Mouse (Mus musculus) urinary bladder, adult 2 months (tissue): ENCODE results near the gene Olfr959. TPM values are rescaled to one million over a fixed set of nuclear protein-coding genes. Genes with fewer than 3 reads are reported as not detected.

ENCODE experiments used
- DNase-seq: peaks from one replicate; pipeline ENCODE4 v3.0.0; 2022; ENCODE audit warnings: low spot score
- polyA plus RNA-seq: library from polyadenylated mRNA; depleted of rRNA; stranded (reverse); fragments of >200 nt; gene quantifications from 2 replicates; pipeline ENCODE4 v1.2.3, GENCODE M21; 2012; rRNA removed

The Olfr959 gene
- not detected in 2 replicates for polyA plus RNA-seq

DNA sequence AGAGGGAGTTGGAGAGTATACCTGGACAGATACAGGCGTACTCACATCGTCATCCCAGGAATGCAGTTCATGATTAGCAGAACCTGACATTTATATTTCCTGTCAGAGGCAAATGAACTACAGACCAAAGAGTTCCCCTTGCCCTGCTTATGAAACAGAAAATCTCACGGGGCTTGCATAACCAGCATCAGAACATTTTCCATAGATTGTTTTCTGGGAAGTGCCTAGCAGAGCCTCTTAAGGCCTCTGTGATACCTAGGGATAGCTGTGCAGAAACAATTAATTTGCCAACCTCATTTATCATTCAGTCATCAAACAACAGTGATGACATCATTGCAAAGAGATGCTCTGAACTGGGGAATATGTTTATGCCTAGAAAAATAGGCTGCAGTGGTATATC lies at the start of gene Olfr959:
Gene Olfr959, minus strand, starts transcription at position 101 of the 400 bp plus-strand sequence.
- DNase-seq, result no peak

DNA sequence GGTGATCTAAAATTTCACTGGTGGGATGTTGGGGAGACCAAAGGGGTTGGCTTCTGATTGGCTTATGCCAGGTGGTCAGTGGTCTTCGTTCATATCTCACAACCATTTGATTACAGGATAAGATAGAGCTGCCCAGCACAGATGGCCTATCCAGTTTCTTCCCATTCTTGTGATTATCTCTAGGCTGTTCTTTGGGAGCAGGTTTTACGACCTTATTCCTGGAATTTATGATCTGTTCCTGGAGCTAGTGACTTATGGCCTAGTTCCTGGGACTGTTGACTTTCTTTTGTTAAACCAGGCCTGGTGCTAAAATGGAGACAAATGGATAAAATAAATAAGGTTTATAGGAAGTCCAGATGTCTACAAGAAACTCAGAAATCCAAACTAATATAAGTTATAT lies 49.3 kb upstream of the Olfr959 start:
- DNase-seq, result no peak

DNA sequence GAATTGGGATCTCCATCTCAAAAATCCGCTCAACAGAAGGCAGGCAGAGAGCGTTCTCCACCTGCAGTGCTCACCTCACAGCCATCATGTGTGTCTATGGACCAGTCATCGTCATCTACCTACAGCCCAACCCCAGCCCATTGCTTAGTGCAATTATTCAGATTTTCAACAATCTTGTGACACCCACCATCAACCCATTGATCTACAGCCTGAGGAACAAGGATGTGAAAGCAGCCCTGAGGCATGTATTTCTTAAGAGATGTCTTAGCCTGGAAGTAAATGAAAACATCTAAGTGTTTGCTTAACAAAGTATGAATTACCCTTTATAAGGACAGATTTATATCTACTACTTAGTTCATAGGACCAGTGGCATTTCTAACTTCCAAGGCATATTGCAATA lies 48.4 kb upstream of the Olfr959 start:
- DNase-seq, result no peak

DNA sequence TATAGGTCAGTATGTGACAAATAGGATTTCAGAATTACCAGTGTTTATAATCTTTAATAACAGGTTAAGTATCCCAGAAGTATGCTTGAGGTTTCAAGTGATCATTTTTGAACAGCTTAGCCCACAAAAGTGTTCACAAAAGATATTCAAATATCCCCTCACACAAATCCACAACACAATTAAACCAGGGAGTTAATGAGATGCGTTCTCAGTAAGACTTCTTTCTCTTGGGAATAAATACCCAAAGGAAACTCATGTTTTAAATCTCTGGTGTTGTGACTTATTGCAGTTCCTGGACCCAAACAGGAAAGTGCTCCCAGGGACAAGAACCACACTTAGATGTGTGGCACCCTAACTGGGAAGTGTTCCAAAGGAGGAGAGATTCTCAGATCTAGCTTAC lies 45.7 kb upstream of the Olfr959 start, which contains the start of gene Olfr960:
Gene Olfr960, plus strand, starts transcription at position 301 of the 400 bp plus-strand sequence.
- no peak for DNase-seq

DNA sequence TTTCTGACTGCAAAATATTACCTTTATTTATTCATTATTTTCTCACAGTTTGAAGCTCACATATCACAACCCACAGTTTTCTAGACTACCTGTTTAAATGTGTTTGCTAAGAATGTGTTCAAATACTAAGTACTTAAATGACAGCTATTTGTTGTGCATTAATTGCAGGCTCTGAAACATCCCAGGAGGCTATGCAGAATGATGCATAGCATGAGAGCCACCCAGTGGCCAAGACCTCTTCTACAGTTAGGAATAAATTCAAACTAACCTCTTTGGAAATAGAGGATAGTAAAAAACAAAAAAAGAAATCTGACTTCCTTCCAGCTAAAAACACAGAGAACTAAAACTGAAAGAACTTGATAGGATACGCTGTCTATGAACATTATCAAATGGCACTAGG lies 36.6 kb upstream of the Olfr959 start:
- no peak for DNase-seq

DNA sequence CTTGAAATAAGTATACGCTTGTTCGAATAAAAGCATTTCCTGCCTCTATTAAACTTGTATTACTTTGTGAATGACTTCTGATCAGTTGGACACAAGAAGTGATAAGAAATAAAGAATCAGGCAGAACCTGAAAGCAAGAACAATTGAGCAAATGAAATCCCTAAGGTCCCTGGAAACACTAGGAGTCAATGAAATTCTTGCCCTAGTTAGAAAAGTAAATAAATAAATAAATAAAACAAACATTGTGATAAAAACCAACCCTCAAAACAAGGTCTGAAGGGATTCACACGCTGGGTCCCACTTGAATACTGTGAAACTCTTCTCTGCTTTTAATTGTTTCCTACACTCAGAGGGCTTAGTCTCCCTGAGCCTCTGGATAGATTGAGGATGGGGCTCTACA lies 35.0 kb upstream of the Olfr959 start, which contains the start of gene Olfr148:
Gene Olfr148, plus strand, starts transcription at position 301 of the 400 bp plus-strand sequence.
- no peak for DNase-seq

DNA sequence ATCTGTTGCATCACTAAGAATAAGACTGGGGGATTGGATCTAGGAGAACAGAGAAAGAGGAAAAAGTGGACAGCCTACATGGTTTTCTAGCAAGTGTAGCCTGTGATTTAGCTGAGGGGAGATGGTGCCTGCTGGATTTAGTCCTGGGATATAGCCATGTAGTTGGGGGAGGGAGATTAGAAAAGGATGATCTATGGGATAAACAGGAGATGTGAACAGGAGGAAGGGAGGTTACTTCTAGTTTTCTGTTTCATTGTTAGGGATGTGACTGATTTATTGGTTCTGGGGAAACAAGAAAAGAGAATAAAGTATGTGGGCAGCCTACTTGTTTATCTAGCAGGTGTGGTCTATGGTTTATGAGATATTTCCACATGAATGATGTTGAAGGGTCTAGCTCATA lies 33.1 kb upstream of the Olfr959 start:
- no peak for DNase-seq

DNA sequence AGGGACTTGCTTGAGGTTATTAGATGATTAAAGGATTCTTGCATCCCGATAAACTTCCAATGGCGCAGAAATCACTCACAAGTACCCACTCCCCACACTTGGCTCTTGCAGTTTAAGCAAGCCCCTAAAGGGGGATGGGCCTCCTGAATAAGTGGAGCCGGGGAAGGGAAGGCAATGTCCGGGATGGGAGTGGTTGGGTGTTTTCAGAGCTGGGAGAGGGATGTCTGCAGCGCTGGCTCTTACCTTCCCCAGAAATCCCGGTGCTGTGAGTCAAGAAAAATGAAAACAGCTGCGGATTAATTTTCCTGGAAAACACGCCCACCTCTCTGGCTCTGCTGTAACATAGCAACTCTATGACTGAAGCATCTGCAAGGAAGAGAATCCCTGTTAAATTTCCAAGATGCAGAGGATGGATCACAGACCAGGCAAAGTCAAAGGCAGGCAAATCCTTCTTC lies 28.7 kb upstream of the Olfr959 start, which contains the start of gene AW551984:
Gene AW551984, minus strand, starts transcription at position 405 of the 455 bp plus-strand sequence.
- no peak for DNase-seq

DNA sequence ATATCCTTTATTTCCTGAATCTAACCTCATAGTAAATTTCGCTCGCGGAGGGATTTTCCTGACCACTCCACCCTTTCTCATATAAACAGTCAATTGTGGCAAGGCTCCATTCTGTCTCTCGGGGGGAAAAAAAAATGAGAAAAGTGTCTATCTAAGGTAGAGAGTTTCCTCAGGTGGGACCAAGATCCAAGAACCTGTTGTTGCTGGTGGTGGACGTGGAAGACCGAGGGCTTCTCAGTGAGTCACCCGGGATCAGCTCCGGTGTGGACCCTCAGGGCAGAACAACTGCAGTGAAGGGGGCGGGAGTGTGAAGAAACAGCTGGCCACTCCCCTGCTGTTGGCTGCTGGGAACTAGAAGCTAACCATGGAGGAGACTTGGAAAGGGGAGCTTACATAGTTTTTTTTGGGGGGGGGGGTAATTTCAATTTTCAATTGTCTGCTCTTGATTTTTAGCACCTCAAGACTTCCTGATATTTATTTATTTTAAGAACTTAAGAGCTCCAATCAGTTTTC lies 28.0 kb upstream of the Olfr959 start:
- DNase-seq, result no peak

DNA sequence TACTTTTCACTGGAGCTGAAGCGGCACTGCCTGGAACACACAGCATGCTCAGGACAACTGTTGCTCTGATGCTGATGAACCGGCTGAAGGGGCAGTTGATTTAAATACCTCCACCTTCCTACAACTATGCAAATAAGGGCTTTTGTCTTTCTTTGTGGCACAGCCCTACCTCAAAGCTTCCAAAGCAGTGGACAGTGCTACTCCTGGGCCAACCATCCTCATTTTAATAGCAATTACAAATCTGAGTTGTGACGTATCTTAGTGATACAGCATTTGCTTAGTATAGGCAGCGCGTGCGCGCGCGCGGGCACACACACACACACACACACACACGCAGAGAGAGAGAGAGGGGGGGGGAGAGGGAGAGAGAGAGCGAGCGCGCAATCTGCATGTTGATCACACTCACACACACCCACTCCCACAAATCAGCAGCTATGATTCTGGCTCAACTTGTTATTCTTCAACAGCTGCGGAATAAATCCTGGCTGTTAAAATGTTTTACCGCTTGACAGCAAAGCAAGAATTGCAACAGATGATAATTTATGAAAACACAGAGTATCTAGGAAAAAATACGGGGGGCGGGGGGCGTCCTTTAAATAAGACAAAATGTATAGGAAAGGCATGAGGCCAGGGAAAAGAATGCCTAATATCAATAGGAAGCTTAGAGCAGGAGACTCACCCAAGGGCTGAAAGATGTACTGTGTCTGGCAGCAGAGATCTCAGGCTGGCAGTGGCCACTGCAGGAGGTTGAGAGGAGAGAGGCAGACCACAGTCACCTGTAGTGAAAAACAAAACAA lies 27.4 kb upstream of the Olfr959 start:
- DNase-seq, result no peak

DNA sequence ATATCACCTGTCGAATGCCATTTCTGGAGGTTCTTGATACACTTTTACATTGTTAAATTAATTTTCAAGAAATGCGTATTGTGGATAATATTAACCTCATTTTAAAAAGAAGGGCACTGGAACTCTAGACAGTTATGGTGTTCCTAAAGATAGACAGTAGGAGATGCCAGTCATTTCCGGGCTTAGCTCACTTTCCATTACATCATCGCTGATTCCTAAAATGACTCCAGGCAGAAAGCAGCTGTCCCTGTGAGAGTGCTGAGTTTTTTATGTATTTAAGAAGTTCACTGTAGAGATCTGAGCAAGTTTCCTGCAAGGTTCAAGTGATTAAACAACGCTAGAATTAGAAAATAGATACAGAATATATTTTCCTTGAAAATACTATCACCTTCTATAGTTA lies 1.7 kb upstream of the Olfr959 start:
- DNase-seq, result no peak

DNA sequence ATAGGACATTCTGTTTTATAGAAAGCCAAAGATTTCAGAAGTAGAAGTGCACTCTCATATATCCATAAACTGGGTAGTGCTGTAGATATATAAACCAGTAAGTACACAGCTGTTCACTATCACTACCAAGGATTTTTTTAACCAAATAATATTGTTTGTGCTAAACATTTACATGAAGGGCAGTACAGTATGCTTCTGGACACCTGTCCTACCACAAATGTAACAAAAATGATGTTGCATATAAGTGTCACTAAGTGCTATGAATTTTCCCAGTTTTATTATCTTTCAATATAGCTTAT lies 17.1 kb downstream of the Olfr959 start:
- DNase-seq, result no peak

DNA sequence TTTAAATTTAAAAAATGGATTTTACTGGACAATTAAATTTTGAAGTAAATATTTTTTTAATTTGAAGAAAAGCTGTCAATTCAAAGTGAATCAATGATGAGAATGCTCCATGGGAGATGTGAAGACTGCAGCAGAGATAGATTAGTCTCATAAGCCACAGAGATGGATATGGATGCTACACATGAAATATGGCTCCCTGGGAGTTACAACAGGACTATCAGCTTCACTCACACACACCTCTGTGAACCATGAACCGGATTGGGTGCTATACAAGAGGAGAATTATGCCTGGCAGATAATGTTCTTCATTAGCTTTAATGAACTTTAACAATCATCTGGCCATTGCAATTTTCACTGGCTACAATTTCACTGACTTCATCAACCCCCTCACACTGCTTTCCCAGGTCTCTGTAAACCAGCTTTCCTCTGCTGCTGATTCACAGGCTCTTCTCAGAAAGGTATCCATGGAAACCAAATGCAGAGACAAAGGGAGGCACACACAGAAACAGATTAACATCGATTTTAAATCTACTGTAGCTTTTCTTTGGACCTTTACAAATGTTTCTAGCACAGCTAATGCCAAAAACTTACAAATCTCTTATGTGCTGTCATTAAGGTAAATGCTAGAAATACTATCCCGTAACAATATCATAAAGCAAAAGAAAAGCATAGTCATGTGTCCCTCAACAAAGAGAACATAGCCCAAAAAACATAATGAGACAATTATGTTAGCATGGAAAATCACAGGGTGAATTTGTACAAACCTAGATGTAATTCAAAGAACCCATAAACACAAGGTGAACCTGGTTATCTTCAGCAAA lies 17.6 kb downstream of the Olfr959 start:
- DNase-seq, result no peak

DNA sequence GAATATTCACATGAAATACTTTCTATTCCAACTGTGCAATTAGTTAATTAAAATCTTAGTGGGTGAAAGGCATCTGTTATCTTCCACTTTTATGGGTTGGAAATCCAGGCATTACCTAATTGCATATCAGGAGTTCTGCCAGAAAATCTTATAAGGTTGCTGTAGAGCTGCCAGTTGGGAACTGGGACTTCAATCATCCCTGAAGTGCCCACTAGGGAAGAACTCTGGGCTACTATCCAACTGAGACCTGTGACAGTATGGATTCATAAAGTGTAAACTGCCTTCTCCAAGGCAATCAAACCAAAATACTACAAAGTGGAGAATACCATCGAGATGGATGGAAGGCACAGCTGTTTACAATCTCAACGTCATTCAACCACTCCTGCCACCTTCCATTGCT lies 21.4 kb downstream of the Olfr959 start, which contains the start of gene Olfr958:
Gene Olfr958, minus strand, starts transcription at position 109 of the 400 bp plus-strand sequence.
- no peak for DNase-seq

DNA sequence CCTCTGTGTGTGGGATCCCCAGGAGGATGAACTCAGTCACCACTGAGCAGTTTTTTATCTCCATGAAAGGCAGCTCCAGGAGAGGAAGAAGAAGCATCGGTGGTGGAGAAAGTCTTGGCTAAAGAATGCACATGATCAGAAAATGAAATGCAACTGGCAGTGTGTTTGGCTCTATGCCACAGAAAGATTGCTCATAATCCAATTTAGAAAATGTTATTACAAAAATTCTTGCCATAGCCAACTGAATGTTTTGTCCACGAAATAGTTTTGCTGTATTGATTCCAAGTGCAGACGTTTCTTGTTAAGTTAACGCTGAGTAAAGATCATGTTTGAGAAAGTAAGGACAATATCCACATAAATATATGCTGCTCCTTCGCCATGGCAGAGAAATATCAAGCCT lies 24.6 kb downstream of the Olfr959 start:
- no peak for DNase-seq

DNA sequence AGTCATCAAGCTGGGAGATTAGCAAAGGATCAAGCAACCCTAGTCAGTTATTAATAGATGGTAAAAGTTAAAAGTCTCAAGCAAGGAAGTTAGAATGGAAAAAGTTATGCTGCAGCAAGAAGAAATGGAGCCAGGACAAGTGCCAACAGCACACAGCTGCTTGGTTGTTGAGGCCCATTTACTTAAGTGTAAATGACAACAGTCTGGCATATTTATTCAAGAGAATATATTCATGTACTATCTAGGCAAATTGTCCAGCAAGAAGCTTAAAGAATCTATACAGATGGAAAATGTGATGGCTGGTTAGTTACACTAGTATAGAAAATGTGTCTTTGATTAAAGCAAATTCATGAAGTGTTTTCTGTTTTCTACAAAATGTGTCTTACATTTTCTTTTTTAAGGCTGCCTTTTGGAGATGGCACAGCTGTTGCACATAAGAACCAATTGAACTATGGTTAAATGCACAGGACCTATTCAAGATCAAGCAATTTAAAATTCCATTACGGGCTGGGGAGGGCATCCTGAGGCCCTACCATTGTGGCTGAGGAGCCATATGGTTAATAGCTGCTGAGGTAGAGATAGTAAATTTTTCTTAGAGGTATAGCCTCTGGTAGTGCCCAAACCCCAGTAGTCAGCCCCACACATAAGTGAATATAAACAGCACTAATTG lies 51.6 kb downstream of the Olfr959 start:
- DNase-seq, result no peak

Other genes with a start within 250 kb of the Olfr959 start
- not detected in 2 replicates for gene Olfr948, start 249.5 kb downstream of the Olfr959 start, polyA plus RNA-seq
- not detected in 2 replicates for gene Olfr951, start 188.2 kb downstream of the Olfr959 start, polyA plus RNA-seq
- gene Olfr952, start 148.4 kb downstream of the Olfr959 start, polyA plus RNA-seq, result not detected in 2 replicates
- gene Olfr954, start 118.9 kb downstream of the Olfr959 start, polyA plus RNA-seq, result not detected in 2 replicates
- not detected in 2 replicates for gene Olfr955, start 103.6 kb downstream of the Olfr959 start, polyA plus RNA-seq
- not detected in 2 replicates for gene Olfr44, start 81.6 kb downstream of the Olfr959 start, polyA plus RNA-seq
- gene Olfr957, start 59.8 kb downstream of the Olfr959 start, polyA plus RNA-seq, result not detected in 2 replicates
- not detected in 2 replicates for gene Olfr958, start 21.5 kb downstream of the Olfr959 start, polyA plus RNA-seq
- gene AW551984, start 28.8 kb upstream of the Olfr959 start, polyA plus RNA-seq, result 14.8 and 16.8 TPM in 2 replicates
- gene Olfr148, start 35.1 kb upstream of the Olfr959 start, polyA plus RNA-seq, result not detected in 2 replicates
- not detected in 2 replicates for gene Olfr960, start 45.8 kb upstream of the Olfr959 start, polyA plus RNA-seq
- gene Olfr961, start 69.5 kb upstream of the Olfr959 start, polyA plus RNA-seq, result not detected in 2 replicates
- not detected in 2 replicates for gene Olfr963, start 91.6 kb upstream of the Olfr959 start, polyA plus RNA-seq
- not detected in 2 replicates for gene Olfr149, start 131.5 kb upstream of the Olfr959 start, polyA plus RNA-seq
- not detected in 2 replicates for gene Olfr965, start 135.8 kb upstream of the Olfr959 start, polyA plus RNA-seq
- not detected in 2 replicates for gene Olfr150, start 155.4 kb upstream of the Olfr959 start, polyA plus RNA-seq
- gene Olfr967, start 170.7 kb upstream of the Olfr959 start, polyA plus RNA-seq, result not detected in 2 replicates
- gene Olfr968, start 207.7 kb upstream of the Olfr959 start, polyA plus RNA-seq, result not detected in 2 replicates
- not detected in 2 replicates for gene Olfr969, start 215.4 kb upstream of the Olfr959 start, polyA plus RNA-seq
- gene Olfr970, start 233.3 kb upstream of the Olfr959 start, polyA plus RNA-seq, result not detected in 2 replicates